Mouse (Mus musculus) neural tube, embryonic 12.5 days (tissue): ENCODE data around the gene Ifnz. TPM values are rescaled to one million over a fixed set of nuclear protein-coding genes. Genes with fewer than 3 reads are reported as not detected.
"Not testable (repeated sequence)": the region's sequence is repeated elsewhere in the genome, so short reads cannot be mapped to it uniquely, and the experiment has no call there.

ENCODE experiments used
- ATAC-seq: fragments of 200-750 bp; cut with Nextera tagmentation; 2 replicates; pipeline ENCODE4 v1.8.0; 2017; ENCODE audit warnings: low read depth, mild to moderate bottlenecking, moderate TSS enrichment, moderate library complexity; ENCODE audit not compliant: low FRiP score
- H3K27ac ChIP-seq: fragments of 300-500 bp; sonication (generic); 2 replicates; pipeline ENCODE4 v1.5.1; 2016
- H3K27me3 ChIP-seq: fragments of 300-500 bp; sonication (generic); replicated peaks from 2 replicates; pipeline ENCODE4 v1.6.1; 2016; ENCODE audit warnings: mild to moderate bottlenecking
- H3K36me3 ChIP-seq: fragments of 300-500 bp; sonication (generic); 2 replicates; pipeline ENCODE4 v1.6.1; 2016; ENCODE audit warnings: mild to moderate bottlenecking
- H3K4me1 ChIP-seq: fragments of 300-500 bp; sonication (generic); 2 replicates; pipeline ENCODE4 v1.6.1; 2016
- H3K4me2 ChIP-seq: fragments of 300-500 bp; sonication (generic); replicated peaks from 2 replicates; pipeline ENCODE4 v1.6.1; 2016; ENCODE audit warnings: mild to moderate bottlenecking
- H3K4me3 ChIP-seq: fragments of 300-500 bp; sonication (generic); 2 replicates; pipeline ENCODE4 v1.5.1; 2016
- H3K9ac ChIP-seq: fragments of 300-500 bp; sonication (generic); 2 replicates; pipeline ENCODE4 v1.6.1; 2016; ENCODE audit warnings: mild to moderate bottlenecking
- H3K9me3 ChIP-seq: fragments of 300-500 bp; sonication (generic); 2 replicates; pipeline ENCODE4 v1.6.1; 2016; ENCODE audit warnings: mild to moderate bottlenecking
- whole genome bisulfite sequencing: fragments of 180-500 bp; shearing (Covaris S2); methylation state at CpG from one replicate; pipeline ENCODE4 v1.1.7; 2016; 5-methylcytosine and 5-hydroxymethylcytosine counted together
- polyA plus RNA-seq: library from polyadenylated mRNA; unstranded; fragments of >200 nt; fragmentation: Nextera tagmentation; extraction: Ambion mirVana; gene quantifications from 2 replicates; pipeline ENCODE4 v1.2.1, GENCODE M21; 2016

Ifnz gene
- polyA plus RNA-seq, 1 experiment from 2014 or later = not detected

GRCm38 (mm10) chr4:88760431-88760830 lies 21.5 kb upstream of the Ifnz start:
- not testable (repeated sequence) for H3K36me3 ChIP-seq, H3K27ac ChIP-seq, H3K9me3 ChIP-seq, ATAC-seq, H3K9ac ChIP-seq, H3K27me3 ChIP-seq, H3K4me1 ChIP-seq
- peak overlapping the region; percentile 59 for H3K4me2 ChIP-seq
- 0% methylated on average over 24 of the region's 28 CpGs for WGBS
- H3K4me3 ChIP-seq = peak overlapping the region; percentile 27

DNA sequence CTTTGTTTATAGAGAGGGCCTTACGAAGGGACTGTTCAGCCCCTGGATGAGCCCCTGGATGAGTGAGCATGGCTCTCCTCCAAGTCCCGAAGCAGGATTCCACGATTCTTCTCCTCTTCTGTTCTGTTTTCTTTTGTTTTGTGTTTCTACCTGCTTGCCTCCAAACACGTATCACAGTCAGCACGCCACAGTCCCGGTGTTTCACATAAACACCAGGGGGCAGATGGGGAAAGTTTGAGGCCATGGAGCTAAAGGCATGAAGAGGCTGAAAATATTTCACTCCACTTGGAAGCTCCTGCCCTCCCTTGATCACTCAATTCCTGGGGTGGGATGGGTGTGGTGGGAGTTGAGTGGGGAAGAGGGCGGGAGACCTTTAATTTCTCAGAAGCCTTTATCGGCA lies 20.2 kb upstream of the Ifnz start:
- WGBS = 82% methylated on average over 6 of the region's 8 CpGs
- not testable (repeated sequence) for H3K4me1 ChIP-seq, H3K27me3 ChIP-seq

GRCm38 (mm10) chr4:88762341-88762740 lies 19.6 kb upstream of the Ifnz start:
- H3K36me3 ChIP-seq, H3K27me3 ChIP-seq, H3K4me1 ChIP-seq, ATAC-seq, H3K4me2 ChIP-seq, H3K4me3 ChIP-seq, H3K9me3 ChIP-seq, H3K27ac ChIP-seq, H3K9ac ChIP-seq: not testable (repeated sequence)
- WGBS = 63% methylated on average over 9 of the region's 9 CpGs

More for the DNA sequence above, 20.2 kb upstream of the Ifnz start:
- not testable (repeated sequence) for H3K27ac ChIP-seq, H3K4me2 ChIP-seq, ATAC-seq, H3K4me3 ChIP-seq, H3K36me3 ChIP-seq, H3K9ac ChIP-seq, H3K9me3 ChIP-seq

- H3K36me3 ChIP-seq, H3K27me3 ChIP-seq, H3K4me1 ChIP-seq, H3K27ac ChIP-seq, H3K9me3 ChIP-seq, H3K9ac ChIP-seq, ATAC-seq: not testable (repeated sequence)
- 4% methylated on average over 31 of the region's 42 CpGs for WGBS
- peak overlapping the region; percentile 57 for H3K4me2 ChIP-seq
- H3K4me3 ChIP-seq = peak overlapping the region; percentile 27
These were observed 18.4 kb upstream of the Ifnz start for GRCm38 (mm10) chr4:88763384-88764018.

GRCm38 (mm10) chr4:88773534-88773933 lies 8.4 kb upstream of the Ifnz start, which contains the start of gene Gm13290:
Gm13290 (plus strand) TSS chr4:88773834.
- H3K27me3 ChIP-seq, H3K36me3 ChIP-seq, H3K4me3 ChIP-seq, H3K4me2 ChIP-seq, H3K9ac ChIP-seq, H3K4me1 ChIP-seq, H3K27ac ChIP-seq, ATAC-seq, H3K9me3 ChIP-seq: not testable (repeated sequence)
- WGBS = no CpG with 5 or more reads among the region's 32 CpGs

GRCm38 (mm10) chr4:88776622-88777021 lies 5.3 kb upstream of the Ifnz start, which contains the start of gene Gm13289:
Gm13289 (plus strand) TSS chr4:88776922.
- H3K4me2 ChIP-seq, H3K36me3 ChIP-seq, H3K4me3 ChIP-seq, H3K27me3 ChIP-seq, H3K27ac ChIP-seq, H3K9ac ChIP-seq, ATAC-seq, H3K4me1 ChIP-seq, H3K9me3 ChIP-seq: not testable (repeated sequence)
- WGBS = no CpG with 5 or more reads among the region's 29 CpGs

DNA sequence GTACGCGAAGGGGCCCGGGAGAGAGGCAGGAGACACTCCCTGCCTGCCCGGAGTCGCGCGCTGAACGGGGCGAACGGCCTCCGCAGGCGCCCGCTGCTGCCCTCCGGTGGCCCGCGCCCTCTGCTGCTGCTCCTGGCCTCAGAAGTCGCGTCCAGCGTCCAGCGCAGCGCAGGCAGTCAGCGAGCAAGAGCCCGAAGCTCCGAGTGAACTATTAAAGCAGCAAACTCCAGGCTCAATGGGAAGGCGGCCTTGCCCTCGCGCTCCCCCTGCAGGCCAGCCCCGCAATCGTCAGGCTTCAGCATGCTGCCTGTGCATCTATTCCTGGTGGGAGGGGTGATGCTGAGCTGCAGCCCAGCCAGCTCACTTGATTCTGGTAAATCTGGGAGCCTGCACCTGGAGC lies 2.4 kb upstream of the Ifnz start, which contains the start of gene Gm13272:
Gm13272 (plus strand) TSS at position 301 of the 400 bp plus-strand sequence.
- not testable (repeated sequence) for H3K4me3 ChIP-seq, H3K27ac ChIP-seq, H3K27me3 ChIP-seq, H3K9ac ChIP-seq, H3K4me2 ChIP-seq, H3K4me1 ChIP-seq, H3K9me3 ChIP-seq, H3K36me3 ChIP-seq, ATAC-seq
- WGBS = no CpG with 5 or more reads among the region's 29 CpGs

DNA sequence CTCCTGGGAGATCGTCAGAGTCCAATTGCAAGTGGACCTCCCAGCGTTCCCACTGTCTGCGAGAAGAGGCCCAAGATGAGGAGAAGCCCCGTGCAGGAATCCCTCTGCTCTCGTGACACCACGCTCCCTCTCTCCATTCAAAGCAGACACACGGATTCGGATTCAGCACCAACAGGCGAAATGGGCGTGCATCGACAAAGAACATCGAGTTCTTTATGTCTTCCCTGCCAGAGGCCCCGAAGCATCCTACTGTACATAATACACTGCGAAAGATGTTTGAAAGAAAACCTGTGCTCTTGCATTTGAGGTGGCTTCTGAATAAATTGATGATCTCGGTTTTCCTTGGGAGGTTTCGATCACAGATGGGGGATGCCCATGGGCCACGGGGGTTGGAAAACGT lies 1.6 kb upstream of the Ifnz start:
- not testable (repeated sequence) for H3K27me3 ChIP-seq, ATAC-seq
- 52% methylated on average over 16 of the region's 18 CpGs for WGBS

GRCm38 (mm10) chr4:88782335-88782734 lies 404 bp downstream of the Ifnz start:
- H3K9ac ChIP-seq, H3K4me3 ChIP-seq, ATAC-seq, H3K27ac ChIP-seq, H3K9me3 ChIP-seq, H3K27me3 ChIP-seq, H3K4me1 ChIP-seq, H3K36me3 ChIP-seq: not testable (repeated sequence)
- WGBS = under 1% methylated on average over 17 of the region's 31 CpGs
- peak overlapping the region; percentile 44 for H3K4me2 ChIP-seq

More for the DNA sequence above, 1.6 kb upstream of the Ifnz start:
- not testable (repeated sequence) for H3K4me2 ChIP-seq, H3K27ac ChIP-seq, H3K9ac ChIP-seq, H3K36me3 ChIP-seq, H3K4me3 ChIP-seq, H3K4me1 ChIP-seq, H3K9me3 ChIP-seq

DNA sequence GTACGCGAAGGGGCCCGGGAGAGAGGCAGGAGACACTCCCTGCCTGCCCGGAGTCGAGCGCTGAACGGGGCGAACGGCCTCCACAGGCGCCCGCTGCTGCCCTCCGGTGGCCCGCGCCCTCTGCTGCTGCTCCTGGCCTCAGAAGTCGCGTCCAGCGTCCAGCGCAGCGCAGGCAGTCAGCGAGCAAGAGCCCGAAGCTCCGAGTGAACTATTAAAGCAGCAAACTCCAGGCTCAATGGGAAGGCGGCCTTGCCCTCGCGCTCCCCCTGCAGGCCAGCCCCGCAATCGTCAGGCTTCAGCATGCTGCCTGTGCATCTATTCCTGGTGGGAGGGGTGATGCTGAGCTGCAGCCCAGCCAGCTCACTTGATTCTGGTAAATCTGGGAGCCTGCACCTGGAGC lies 3.5 kb downstream of the Ifnz start, which contains the start of gene Gm13276:
Gm13276 (plus strand) TSS at position 301 of the 400 bp plus-strand sequence.
- not testable (repeated sequence) for H3K4me1 ChIP-seq, H3K27me3 ChIP-seq, H3K4me2 ChIP-seq, H3K4me3 ChIP-seq, H3K27ac ChIP-seq, H3K9me3 ChIP-seq, H3K9ac ChIP-seq, ATAC-seq, H3K36me3 ChIP-seq
- WGBS = no CpG with 5 or more reads among the region's 27 CpGs

DNA sequence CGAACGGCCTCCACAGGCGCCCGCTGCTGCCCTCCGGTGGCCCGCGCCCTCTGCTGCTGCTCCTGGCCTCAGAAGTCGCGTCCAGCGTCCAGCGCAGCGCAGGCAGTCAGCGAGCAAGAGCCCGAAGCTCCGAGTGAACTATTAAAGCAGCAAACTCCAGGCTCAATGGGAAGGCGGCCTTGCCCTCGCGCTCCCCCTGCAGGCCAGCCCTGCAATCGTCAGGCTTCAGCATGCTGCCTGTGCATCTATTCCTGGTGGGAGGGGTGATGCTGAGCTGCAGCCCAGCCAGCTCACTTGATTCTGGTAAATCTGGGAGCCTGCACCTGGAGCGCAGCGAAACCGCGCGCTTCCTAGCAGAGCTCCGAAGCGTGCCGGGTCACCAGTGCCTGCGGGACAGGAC lies 6.5 kb downstream of the Ifnz start, which contains the start of gene Gm13277:
Gm13277 (plus strand) TSS at position 231 of the 400 bp plus-strand sequence.
- ATAC-seq, H3K4me2 ChIP-seq, H3K9ac ChIP-seq, H3K36me3 ChIP-seq, H3K4me1 ChIP-seq, H3K4me3 ChIP-seq, H3K27me3 ChIP-seq, H3K27ac ChIP-seq, H3K9me3 ChIP-seq: not testable (repeated sequence)
- 0% methylated on average over 4 of the region's 28 CpGs for WGBS

DNA sequence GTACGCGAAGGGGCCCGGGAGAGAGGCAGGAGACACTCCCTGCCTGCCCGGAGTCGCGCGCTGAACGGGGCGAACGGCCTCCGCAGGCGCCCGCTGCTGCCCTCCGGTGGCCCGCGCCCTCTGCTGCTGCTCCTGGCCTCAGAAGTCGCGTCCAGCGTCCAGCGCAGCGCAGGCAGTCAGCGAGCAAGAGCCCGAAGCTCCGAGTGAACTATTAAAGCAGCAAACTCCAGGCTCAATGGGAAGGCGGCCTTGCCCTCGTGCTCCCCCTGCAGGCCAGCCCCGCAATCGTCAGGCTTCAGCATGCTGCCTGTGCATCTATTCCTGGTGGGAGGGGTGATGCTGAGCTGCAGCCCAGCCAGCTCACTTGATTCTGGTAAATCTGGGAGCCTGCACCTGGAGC lies 9.3 kb downstream of the Ifnz start, which contains the start of gene Gm13278:
Gm13278 (plus strand) TSS at position 301 of the 400 bp plus-strand sequence.
- H3K4me1 ChIP-seq, ATAC-seq, H3K9me3 ChIP-seq, H3K9ac ChIP-seq, H3K4me3 ChIP-seq, H3K27ac ChIP-seq, H3K4me2 ChIP-seq, H3K36me3 ChIP-seq, H3K27me3 ChIP-seq: not testable (repeated sequence)
- WGBS = no CpG with 5 or more reads among the region's 28 CpGs
